Mouse (Mus musculus) hindbrain, embryonic 12.5 days (tissue): ENCODE measurements around the gene Tmem199. TPM values are rescaled to one million over a fixed set of nuclear protein-coding genes. Genes with fewer than 3 reads are reported as not detected.
"Not testable (repeated sequence)": the region's sequence is repeated elsewhere in the genome, so short reads cannot be mapped to it uniquely, and the experiment has no call there.

Experiments used
- ATAC-seq: fragments of 200-750 bp; cut with Nextera tagmentation; 2 replicates; pipeline ENCODE4 v1.8.0; 2017; ENCODE audit warnings: moderate TSS enrichment; ENCODE audit not compliant: low FRiP score
- H3K27ac ChIP-seq: fragments of 300-500 bp; sonication (generic); 2 replicates; pipeline ENCODE4 v1.5.1; 2016; ENCODE audit warnings: mild to moderate bottlenecking
- H3K27me3 ChIP-seq: fragments of 300-500 bp; sonication (generic); 2 replicates; pipeline ENCODE4 v1.6.1; 2016; ENCODE audit warnings: mild to moderate bottlenecking
- H3K36me3 ChIP-seq: fragments of 300-500 bp; sonication (generic); 2 replicates; pipeline ENCODE4 v1.6.1; 2016; ENCODE audit warnings: mild to moderate bottlenecking
- H3K4me1 ChIP-seq: fragments of 300-500 bp; sonication (generic); 2 replicates; pipeline ENCODE4 v1.6.1; 2016
- H3K4me2 ChIP-seq: fragments of 300-500 bp; sonication (generic); replicated peaks from 2 replicates; pipeline ENCODE4 v1.6.1; 2016; ENCODE audit warnings: mild to moderate bottlenecking
- H3K4me3 ChIP-seq: fragments of 300-500 bp; sonication (generic); 2 replicates; pipeline ENCODE4 v1.5.1; 2016; ENCODE audit warnings: mild to moderate bottlenecking
- H3K9ac ChIP-seq: fragments of 300-500 bp; sonication (generic); 2 replicates; pipeline ENCODE4 v1.6.1; 2016; ENCODE audit warnings: mild to moderate bottlenecking, moderate library complexity
- H3K9me3 ChIP-seq: fragments of 300-500 bp; sonication (generic); replicated peaks from 2 replicates; pipeline ENCODE4 v1.6.1; 2016; ENCODE audit warnings: mild to moderate bottlenecking
- WGBS: fragments of 180-500 bp; shearing (Covaris S2); methylation state at CpG from one replicate; pipeline ENCODE4 v1.1.7; 2016; 5-methylcytosine and 5-hydroxymethylcytosine counted together
- polyA plus RNA-seq: library from polyadenylated mRNA; unstranded; fragments of >200 nt; fragmentation: Nextera tagmentation; extraction: Ambion mirVana; gene quantifications from 2 replicates; pipeline ENCODE4 v1.2.1, GENCODE M21; 2016

Tmem199 gene
- polyA plus RNA-seq, 1 experiment from 2014 or later = 75.2 TPM

GRCm38 (mm10) chr11:78544449-78545111 lies 32.6 kb upstream of the Tmem199 start:
- ATAC-seq = no peak
- no peak overlapping the region for H3K4me3 ChIP-seq
- peaks cover 43% of the 10 kb centered on the region for H3K36me3 ChIP-seq
- H3K4me1 ChIP-seq = peaks cover 17% of the 10 kb centered on the region
- H3K27me3 ChIP-seq = no peaks in the 10 kb centered on the region
- H3K9me3 ChIP-seq = no peaks in the 10 kb centered on the region
- WGBS = 96% methylated on average over 7 of the region's 7 CpGs
- no peak overlapping the region for H3K4me2 ChIP-seq
- H3K9ac ChIP-seq = no peak overlapping the region
- H3K27ac ChIP-seq = no peak overlapping the region

GRCm38 (mm10) chr11:78540358-78540757 lies 28.4 kb upstream of the Tmem199 start:
- H3K36me3 ChIP-seq = peaks cover 53% of the 10 kb centered on the region
- no peak overlapping the region for H3K4me2 ChIP-seq
- H3K27me3 ChIP-seq = no peaks in the 10 kb centered on the region
- no peak overlapping the region for H3K27ac ChIP-seq
- H3K4me1 ChIP-seq = peaks cover 15% of the 10 kb centered on the region
- H3K4me3 ChIP-seq = no peak overlapping the region
- no peak for ATAC-seq
- H3K9ac ChIP-seq = no peak overlapping the region
- WGBS = 95% methylated on average over 3 of the region's 3 CpGs
- H3K9me3 ChIP-seq = no peaks in the 10 kb centered on the region

GRCm38 (mm10) chr11:78536690-78537084 lies 24.7 kb upstream of the Tmem199 start:
- Histone ChIP-seq H3K27me3 (no peaks in the 10 kb centered on the region), H3K9me3 (no peaks in the 10 kb centered on the region), H3K9ac (peak overlapping the region; percentile 89), H3K4me2 (peak overlapping the region; percentile 88), H3K27ac (peak overlapping the region; percentile 88), H3K4me3 (peak overlapping the region; percentile 80), H3K36me3 (peaks cover 33% of the 10 kb centered on the region), H3K4me1 (peaks cover 25% of the 10 kb centered on the region)
- 2% methylated on average over 14 of the region's 14 CpGs for WGBS
- ATAC-seq = no peak

- H3K27me3 ChIP-seq = no peaks in the 10 kb centered on the region
- no peaks in the 10 kb centered on the region for H3K9me3 ChIP-seq
- H3K27ac ChIP-seq = peak within 1 kb of the TSS; percentile 92
- peak within 1 kb of the TSS; percentile 88 for H3K4me2 ChIP-seq
- peaks cover 25% of the 10 kb centered on the region for H3K4me1 ChIP-seq
- H3K9ac ChIP-seq = peak within 1 kb of the TSS; percentile 89
- under 1% methylated on average over 52 of the region's 52 CpGs for WGBS
- peak within 1 kb of the TSS; percentile 80 for H3K4me3 ChIP-seq
- ATAC-seq = peak; percentile 97
- peaks cover 29% of the 10 kb centered on the region for H3K36me3 ChIP-seq
Observed at GRCm38 (mm10) chr11:78536080-78536689, 24.2 kb upstream of the Tmem199 start, which contains the start of the genes Tnfaip1 and Ift20. Gene Tnfaip1, minus strand, starts transcription at chr11:78536332. Gene Ift20, plus strand, starts transcription at chr11:78536361.

- under 1% methylated on average over 23 of the region's 23 CpGs for WGBS
- H3K4me3 ChIP-seq = peak overlapping the region; percentile 80
- H3K27ac ChIP-seq = peak overlapping the region; percentile 92
- H3K4me1 ChIP-seq = peaks cover 25% of the 10 kb centered on the region
- peaks cover 23% of the 10 kb centered on the region for H3K36me3 ChIP-seq
- H3K4me2 ChIP-seq = peak overlapping the region; percentile 76
- H3K9me3 ChIP-seq = no peaks in the 10 kb centered on the region
- H3K9ac ChIP-seq = peak overlapping the region; percentile 77
- ATAC-seq = peak; percentile 20
- H3K27me3 ChIP-seq = no peaks in the 10 kb centered on the region
Observed at GRCm38 (mm10) chr11:78535376-78536079, 23.6 kb upstream of the Tmem199 start.

- Histone ChIP-seq H3K27me3 (no peaks in the 10 kb centered on the region), H3K36me3 (peaks cover 21% of the 10 kb centered on the region), H3K9me3 (no peaks in the 10 kb centered on the region), H3K4me2 (peak overlapping the region; percentile 76), H3K27ac (no peak overlapping the region), H3K9ac (no peak overlapping the region), H3K4me3 (peak overlapping the region; percentile 80; the same call in 1 of the 2 replicates), H3K4me1 (peaks cover 25% of the 10 kb centered on the region)
- WGBS = 92% methylated on average over 4 of the region's 4 CpGs
- no peak for ATAC-seq
Observed at GRCm38 (mm10) chr11:78534516-78534915, 22.5 kb upstream of the Tmem199 start.

- not testable (repeated sequence) for H3K27ac ChIP-seq, H3K4me3 ChIP-seq, H3K27me3 ChIP-seq, H3K4me2 ChIP-seq, H3K9ac ChIP-seq, H3K9me3 ChIP-seq, ATAC-seq
- H3K4me1 ChIP-seq = peaks cover 12% of the 10 kb centered on the region
- 93% methylated on average over 10 of the region's 10 CpGs for WGBS
- H3K36me3 ChIP-seq = peaks cover 38% of the 10 kb centered on the region
Observed at GRCm38 (mm10) chr11:78531515-78531914, 19.5 kb upstream of the Tmem199 start.

- ATAC-seq = no peak
- peaks cover 42% of the 10 kb centered on the region for H3K36me3 ChIP-seq
Observed at GRCm38 (mm10) chr11:78531046-78531445, 19.1 kb upstream of the Tmem199 start.

GRCm38 (mm10) chr11:78530001-78530400 lies 18.0 kb upstream of the Tmem199 start:
- Histone ChIP-seq H3K9me3 (no peaks in the 10 kb centered on the region), H3K9ac (no peak overlapping the region), H3K4me1 (peaks cover 6% of the 10 kb centered on the region), H3K27me3 (no peaks in the 10 kb centered on the region), H3K4me3 (no peak overlapping the region), H3K4me2 (no peak overlapping the region), H3K36me3 (peaks cover 53% of the 10 kb centered on the region), H3K27ac (no peak overlapping the region)
- ATAC-seq = no peak
- WGBS = 94% methylated on average over 12 of the region's 12 CpGs

More at GRCm38 (mm10) chr11:78531046-78531445, 19.1 kb upstream of the Tmem199 start:
- no peak overlapping the region for H3K27ac ChIP-seq
- H3K9me3 ChIP-seq = no peaks in the 10 kb centered on the region
- no peak overlapping the region for H3K4me2 ChIP-seq
- 81% methylated on average over 6 of the region's 6 CpGs for WGBS
- H3K4me3 ChIP-seq = no peak overlapping the region
- peaks cover 12% of the 10 kb centered on the region for H3K4me1 ChIP-seq
- no peaks in the 10 kb centered on the region for H3K27me3 ChIP-seq
- no peak overlapping the region for H3K9ac ChIP-seq

- no peak for ATAC-seq
- Histone ChIP-seq H3K4me2 (no peak overlapping the region), H3K9me3 (no peaks in the 10 kb centered on the region), H3K9ac (no peak overlapping the region), H3K27ac (no peak overlapping the region), H3K4me3 (no peak overlapping the region), H3K27me3 (no peaks in the 10 kb centered on the region), H3K36me3 (peaks cover 66% of the 10 kb centered on the region), H3K4me1 (no peaks in the 10 kb centered on the region)
- WGBS = 83% methylated on average over 9 of the region's 9 CpGs
Observed at GRCm38 (mm10) chr11:78528714-78529113, 16.7 kb upstream of the Tmem199 start.

- 80% methylated on average over 2 of the region's 2 CpGs for WGBS
- Histone ChIP-seq H3K27ac (no peak overlapping the region), H3K4me1 (no peaks in the 10 kb centered on the region), H3K9ac (no peak overlapping the region), H3K27me3 (no peaks in the 10 kb centered on the region), H3K4me3 (no peak overlapping the region), H3K4me2 (no peak overlapping the region), H3K36me3 (peaks cover 98% of the 10 kb centered on the region), H3K9me3 (no peaks in the 10 kb centered on the region)
- ATAC-seq = no peak
Observed at GRCm38 (mm10) chr11:78524838-78525237, 12.9 kb upstream of the Tmem199 start.

GRCm38 (mm10) chr11:78523241-78523955 lies 11.4 kb upstream of the Tmem199 start:
- no peaks in the 10 kb centered on the region for H3K9me3 ChIP-seq
- no peak overlapping the region for H3K4me3 ChIP-seq
- WGBS = 64% methylated on average over 9 of the region's 9 CpGs
- no peak for ATAC-seq
- H3K9ac ChIP-seq = no peak overlapping the region
- no peak overlapping the region for H3K27ac ChIP-seq
- H3K4me1 ChIP-seq = no peaks in the 10 kb centered on the region
- H3K4me2 ChIP-seq = no peak overlapping the region
- peaks cover 98% of the 10 kb centered on the region for H3K36me3 ChIP-seq
- no peaks in the 10 kb centered on the region for H3K27me3 ChIP-seq
